Comparison of ENCODE assay signal across 9 mouse cellular contexts in the genomic region with DNA sequence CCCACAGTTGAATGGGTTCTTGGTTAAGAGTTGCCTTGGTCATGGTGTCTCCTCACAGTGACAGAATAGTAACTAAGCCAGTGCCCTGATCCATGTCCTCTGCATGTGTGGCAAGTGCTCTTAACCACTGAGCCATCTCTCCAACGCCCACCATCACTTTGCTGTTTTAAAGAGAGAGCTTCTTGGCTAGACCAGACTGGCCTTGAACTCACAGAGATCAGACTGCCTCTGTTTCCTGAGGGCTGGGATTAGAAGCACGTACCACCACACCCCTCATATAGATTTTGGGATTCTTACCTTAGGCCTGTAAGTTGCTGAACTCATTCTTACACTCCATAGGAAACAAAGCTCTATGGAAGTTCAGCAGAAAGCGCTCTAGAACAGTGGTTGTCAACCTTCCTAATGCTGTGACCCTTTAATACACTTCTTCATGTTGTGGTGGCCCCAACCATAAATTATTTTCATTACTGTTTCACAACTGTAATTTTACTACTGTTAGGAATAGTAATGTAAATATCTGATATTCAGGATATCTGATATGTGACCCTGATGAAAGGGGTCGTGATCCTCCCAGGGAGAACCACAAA.
DNase-seq lines count a peak whose midpoint lies in the region; ATAC-seq and TF ChIP-seq lines count a peak whose summit lies in the region.
"Had no signal": no experiment of that assay in that cellular context is flagged by ENCODE, and none has a peak within 500 bp of the region (broad histone marks: within the 10 kb centered on the region; RNA-seq: fewer than 3 reads in every experiment).

No protein-coding gene starts in this region.

- H3K9me3 ChIP-seq in heart, embryonic 13.5 days, result no peaks in the 10 kb centered on the region
- no peaks in the 10 kb centered on the region for H3K9me3 ChIP-seq in forebrain, postnatal 0 days (ENCODE audit: low read length)
- no peaks in the 10 kb centered on the region for H3K9me3 ChIP-seq in liver, postnatal 0 days (ENCODE audit: low read length)

- no peaks in the 10 kb centered on the region for H3K27me3 ChIP-seq in heart, embryonic 13.5 days (replicated peaks)
- no peaks in the 10 kb centered on the region for H3K27me3 ChIP-seq in forebrain, postnatal 0 days (ENCODE audit: insufficient read depth, low read length)
- 0 out of 2 replicates have a peak, but pooled peaks cover 3% of the 10 kb centered on the region for H3K27me3 ChIP-seq in liver, postnatal 0 days (ENCODE audit: insufficient read depth, low read length)

- no peak for TF ChIP-seq EP300 in liver, postnatal 0 days (IDR thresholded peaks at IDR 0.05; ENCODE audit: low read depth)

- no peak overlapping the region for H3K27ac ChIP-seq in heart, embryonic 13.5 days (replicated peaks)
- H3K27ac ChIP-seq in forebrain, postnatal 0 days (ENCODE audit: low read depth, low read length), result no peak overlapping the region
- H3K27ac ChIP-seq in liver, postnatal 0 days (ENCODE audit: low read depth), result no peak overlapping the region
- H3K27ac ChIP-seq: macrophage had no signal

- peak overlapping the region; percentile 41 for H3K4me3 ChIP-seq in heart, embryonic 13.5 days
- peak overlapping the region; percentile 28 for H3K4me3 ChIP-seq in forebrain, postnatal 0 days (ENCODE audit: low read depth, low read length)
- no peak overlapping the region for H3K4me3 ChIP-seq in liver, postnatal 0 days (ENCODE audit: low read depth, low read length)

- H3K4me1 ChIP-seq in heart, embryonic 13.5 days, result peaks cover 43% of the 10 kb centered on the region
- 0 out of 2 replicates have a peak, but pooled peaks cover 5% of the 10 kb centered on the region for H3K4me1 ChIP-seq in forebrain, postnatal 0 days (ENCODE audit: insufficient read depth)
- H3K4me1 ChIP-seq in liver, postnatal 0 days (ENCODE audit: insufficient read depth), result peaks cover 18% of the 10 kb centered on the region

- WGBS in heart, embryonic 13.5 days, result 71% methylated on average over 4 of the region's 4 CpGs
- WGBS in forebrain, postnatal 0 days, result 67% methylated on average over 4 of the region's 4 CpGs
- WGBS in liver, postnatal 0 days (ENCODE audit: insufficient replicate concordance), result 64% methylated on average over 4 of the region's 4 CpGs

- peak overlapping the region; percentile 72 for H3K4me2 ChIP-seq in heart, embryonic 13.5 days
- H3K4me2 ChIP-seq in forebrain, postnatal 0 days (ENCODE audit: low read depth), result peak overlapping the region; percentile 54
- H3K4me2 ChIP-seq in liver, postnatal 0 days (ENCODE audit: low read depth, low read length), result peak overlapping the region; percentile 51; the same call in 1 of the 2 replicates

- no peaks in the 10 kb centered on the region for H3K36me3 ChIP-seq in heart, embryonic 13.5 days
- no peaks in the 10 kb centered on the region for H3K36me3 ChIP-seq in forebrain, postnatal 0 days (ENCODE audit: insufficient read depth)
- no peaks in the 10 kb centered on the region for H3K36me3 ChIP-seq in liver, postnatal 0 days (replicated peaks; ENCODE audit: insufficient read depth, low read length)

- no peak for DNase-seq in heart, postnatal 4 days
- peak; percentile 75 for DNase-seq in ES-CJ7 (ENCODE audit: low read depth, low spot score)
- no peak for DNase-seq in forebrain, postnatal 0 days
- no peak for DNase-seq in liver, postnatal 0 days
- DNase-seq in retina, postnatal 1 day, result no peak
- DNase-seq in layer of hippocampus, postnatal 25 days (ENCODE audit: extremely low spot score in 1 of 2, low spot score in 1 of 2), result no peak
- DNase-seq in urinary bladder, postnatal 36 days (ENCODE audit: low spot score in 2 of 2), result no peak

- no peak for ATAC-seq in heart, embryonic 13.5 days (ENCODE audit: extremely low read depth, insufficient number of reproducible peaks, low FRiP score, low TSS enrichment)
- no peak for ATAC-seq in forebrain, postnatal 0 days
- ATAC-seq in liver, postnatal 0 days, result no peak

- no peak overlapping the region for H3K9ac ChIP-seq in heart, embryonic 13.5 days
- no peak overlapping the region for H3K9ac ChIP-seq in forebrain, postnatal 0 days
- no peak overlapping the region for H3K9ac ChIP-seq in liver, postnatal 0 days (replicated peaks)

- TF ChIP-seq CTCF in forebrain, postnatal 0 days (IDR thresholded peaks at IDR 0.05; ENCODE audit: low read depth), result no peak
- no peak for TF ChIP-seq CTCF in liver, postnatal 0 days (IDR thresholded peaks at IDR 0.05; ENCODE audit: low read depth)
